Mouse (Mus musculus): Measurements from ENCODE around the gene Rap1a. TPM values are rescaled to one million over a fixed set of nuclear protein-coding genes. Genes with fewer than 3 reads are reported as not detected.

Rap1a gene
- total and polyA plus RNA-seq, 3 experiments = 32.3 to 64.5 TPM; not detected in 1

DNA sequence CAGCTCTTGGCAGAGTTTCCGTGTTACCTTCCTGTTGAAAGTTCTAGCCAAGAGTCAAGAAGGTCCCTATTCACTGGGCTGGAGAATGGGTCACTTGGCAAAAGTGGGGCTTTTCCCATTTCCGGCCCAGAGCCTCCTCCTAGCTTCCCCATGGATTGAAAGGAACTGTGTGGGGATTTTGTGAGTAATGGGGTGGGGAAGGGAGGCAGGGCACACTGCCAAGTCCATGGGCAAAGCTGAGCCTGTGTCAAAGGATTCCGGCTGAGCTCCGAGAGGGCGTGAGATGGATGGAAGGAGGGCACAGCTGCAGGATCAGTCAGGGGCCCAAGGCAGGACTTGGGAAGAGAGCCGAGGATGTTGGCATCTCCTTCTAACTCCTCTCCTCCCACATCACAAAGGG lies 90.9 kb downstream of the Rap1a start:
- no peaks in the 10 kb centered on the region for H3K9me3 ChIP-seq (replicated peaks; ENCODE audit: insufficient read depth, low read length)
- H3K4me1 ChIP-seq (ENCODE audit: control insufficient read depth in 1 of 2, insufficient read depth in 2 of 2, low read length in 2 of 2) = peaks cover 0 to 16% of the 10 kb centered on the region in 2 experiments; a peak in 2 of 4 replicates
- H3K27ac ChIP-seq (ENCODE audit: control insufficient read depth, low read depth, low read length) = no peak overlapping the region
- TF ChIP-seq MYB (IDR thresholded peaks at IDR 0.05; ENCODE audit: low read depth, low read length) (no peak), BHLHE40 (IDR thresholded peaks at IDR 0.05; ENCODE audit: borderline replicate concordance, low read depth, low read length) (no peak), RCOR1 (IDR thresholded peaks at IDR 0.05; ENCODE audit: low read depth, low read length) (no peak), POLR2A (IDR thresholded peaks at IDR 0.05; ENCODE audit: control insufficient read depth in 1 of 2, insufficient read depth in 1 of 2, low read depth in 1 of 2, low read length in 2 of 2, poor library complexity in 1 of 2) (no peak), ETS1 (IDR thresholded peaks at IDR 0.05; ENCODE audit: low read depth, low read length) (no peak), MAFK (IDR thresholded peaks at IDR 0.05; ENCODE audit: borderline replicate concordance, low read depth, low read length) (no peak), ELF1 (IDR thresholded peaks at IDR 0.05; ENCODE audit: low read depth, low read length) (no peak), RAD21 (IDR thresholded peaks at IDR 0.05; ENCODE audit: low read depth, low read length) (no peak), CHD2 (IDR thresholded peaks at IDR 0.05; ENCODE audit: low read length) (no peak), POLR2AphosphoS2 (IDR thresholded peaks at IDR 0.05; ENCODE audit: low read length) (no peak), USF2 (IDR thresholded peaks at IDR 0.05; ENCODE audit: borderline replicate concordance in 1 of 2, insufficient read depth in 1 of 2, low read depth in 1 of 2, low read length in 2 of 2) (no peak), TBP (IDR thresholded peaks at IDR 0.05; ENCODE audit: low read depth, low read length) (no peak), ZMIZ1 (IDR thresholded peaks at IDR 0.05; ENCODE audit: low read depth, low read length) (no peak), POLR2AphosphoS5 (IDR thresholded peaks at IDR 0.05; ENCODE audit: borderline replicate concordance, low read depth, low read length) (no peak), GATA1 (IDR thresholded peaks at IDR 0.05; ENCODE audit: low read depth, low read length) (no peak), KAT2A (conservative IDR thresholded peaks at IDR 0.05; ENCODE audit: low read depth, low read length) (no peak)
- no peaks in the 10 kb centered on the region for H3K79me2 ChIP-seq (ENCODE audit: control insufficient read depth, insufficient read depth, low read length, poor library complexity)
- H3K27me3 ChIP-seq (ENCODE audit: control insufficient read depth in 1 of 2, insufficient read depth in 2 of 2, low read length in 2 of 2) = no peaks in the 10 kb centered on the region
- H3K36me3 ChIP-seq (ENCODE audit: control insufficient read depth in 1 of 2, insufficient read depth in 2 of 2, low read length in 2 of 2) = peaks cover 0 to 2% of the 10 kb centered on the region in 2 experiments; a peak in 1 of 4 replicates
- no peak overlapping the region for H3K4me3 ChIP-seq (ENCODE audit: control insufficient read depth in 1 of 2, insufficient read depth in 1 of 2, low read depth in 2 of 2, low read length in 2 of 2)
- no peak overlapping the region for H3K9ac ChIP-seq (ENCODE audit: control insufficient read depth, low read depth, low read length, poor library complexity, severe bottlenecking)
- no peak for DNase-seq (ENCODE audit: low read depth, low spot score)

DNA sequence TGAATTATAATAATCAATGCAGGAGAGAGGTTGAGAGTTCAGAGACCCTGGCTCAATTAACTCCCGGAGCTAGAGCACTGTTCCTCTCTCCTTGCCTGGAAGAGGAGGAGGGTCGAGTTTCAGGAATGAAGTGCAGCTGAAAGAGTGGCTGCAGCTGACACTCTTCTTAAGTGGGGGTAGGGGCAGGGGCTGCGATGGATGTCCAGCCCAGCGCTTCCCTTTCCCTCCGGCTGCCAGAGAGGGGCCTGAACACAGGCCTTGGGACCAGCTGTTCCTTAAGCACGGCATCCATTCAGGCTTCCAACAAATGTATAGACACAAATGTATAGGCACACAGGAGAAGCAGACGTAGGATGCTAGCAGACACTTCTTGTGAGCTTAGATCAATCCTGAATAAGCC lies 93.5 kb downstream of the Rap1a start:
- Histone ChIP-seq H3K27ac (ENCODE audit: control insufficient read depth, low read depth, low read length) (no peak overlapping the region), H3K4me1 (ENCODE audit: control insufficient read depth in 1 of 2, insufficient read depth in 2 of 2, low read length in 2 of 2) (peaks cover 0 to 25% of the 10 kb centered on the region in 2 experiments; a peak in 2 of 4 replicates), H3K4me3 (ENCODE audit: control insufficient read depth in 1 of 2, insufficient read depth in 1 of 2, low read depth in 2 of 2, low read length in 2 of 2) (no peak overlapping the region), H3K27me3 (ENCODE audit: control insufficient read depth in 1 of 2, insufficient read depth in 2 of 2, low read length in 2 of 2) (no peaks in the 10 kb centered on the region), H3K79me2 (ENCODE audit: control insufficient read depth, insufficient read depth, low read length, poor library complexity) (no peaks in the 10 kb centered on the region), H3K36me3 (ENCODE audit: control insufficient read depth in 1 of 2, insufficient read depth in 2 of 2, low read length in 2 of 2) (peaks cover 0 to 6% of the 10 kb centered on the region in 2 experiments; a peak in 2 of 4 replicates), H3K9me3 (replicated peaks; ENCODE audit: insufficient read depth, low read length) (no peaks in the 10 kb centered on the region), H3K9ac (ENCODE audit: control insufficient read depth, low read depth, low read length, poor library complexity, severe bottlenecking) (no peak overlapping the region)
- DNase-seq (ENCODE audit: low read depth, low spot score) = no peak
- TF ChIP-seq ZMIZ1 (IDR thresholded peaks at IDR 0.05; ENCODE audit: low read depth, low read length) = no peak
- no peak for TF ChIP-seq JUND (IDR thresholded peaks at IDR 0.05; ENCODE audit: low read depth, low read length)
- TF ChIP-seq RAD21 (IDR thresholded peaks at IDR 0.05; ENCODE audit: low read depth, low read length) = no peak
- TF ChIP-seq ELF1 (IDR thresholded peaks at IDR 0.05; ENCODE audit: low read depth, low read length) = no peak
- TF ChIP-seq GABPA (IDR thresholded peaks at IDR 0.05; ENCODE audit: low read depth, low read length) = no peak
- no peak for TF ChIP-seq MXI1 (IDR thresholded peaks at IDR 0.05; ENCODE audit: low read depth, low read length)
- no peak for TF ChIP-seq TBP (IDR thresholded peaks at IDR 0.05; ENCODE audit: low read depth, low read length)

Data from MEL (cell line).